Comparison of ENCODE assay signal across 24 mouse cellular contexts in the genomic region with DNA sequence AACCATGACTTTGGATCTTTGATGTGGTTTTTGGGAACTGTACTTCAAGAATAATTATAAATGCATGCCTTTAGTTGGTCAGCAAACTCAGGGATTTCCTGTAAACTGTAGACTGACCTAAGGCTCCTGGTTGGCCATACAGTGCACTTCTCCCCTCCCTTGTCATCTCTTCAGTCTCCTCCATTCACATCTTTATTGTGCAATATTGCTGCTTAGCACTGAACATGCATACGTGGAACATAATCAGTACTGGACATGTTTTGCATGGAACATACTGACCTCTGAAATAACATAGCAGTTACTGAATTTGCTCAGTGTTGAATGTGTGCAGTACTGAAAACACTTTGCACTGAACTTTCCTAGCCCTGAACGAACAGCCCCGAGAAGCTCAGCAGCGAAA. TPM values are rescaled to one million over a fixed set of nuclear protein-coding genes. Genes with fewer than 3 reads are reported as not detected.
"Had no signal": no experiment of that assay in that cellular context is flagged by ENCODE, and none has a peak within 500 bp of the region (broad histone marks: within the 10 kb centered on the region; RNA-seq: fewer than 3 reads in every experiment).

No protein-coding gene starts in this region.

- H3K4me3 ChIP-seq: gastrocnemius, adult 2 months; heart, embryonic 10.5 days; heart, embryonic 12.5 days; hindbrain, embryonic 10.5 days; hindbrain, embryonic 12.5 days; intestine, embryonic 15.5 days; limb, embryonic 10.5 days; limb, embryonic 12.5 days had no signal

- DNase-seq: gastrocnemius, adult 2 months; gastrocnemius, postnatal 10 days; gastrocnemius, postnatal 25 days; heart, adult 18-20 months; heart, postnatal 10 days; heart, postnatal 4 days; kidney, adult 18-20 months; kidney, adult 8-10 months; kidney, postnatal 10 days; kidney, postnatal 25 days; kidney, postnatal 4 days; liver had no signal

- H3K4me2 ChIP-seq: heart, embryonic 12.5 days; hindbrain, embryonic 12.5 days; hindbrain, embryonic 14.5 days; intestine, embryonic 15.5 days; limb, embryonic 12.5 days had no signal

- H3K9me3 ChIP-seq: heart, embryonic 10.5 days; heart, embryonic 12.5 days; hindbrain, embryonic 10.5 days; hindbrain, embryonic 12.5 days; intestine, embryonic 15.5 days; limb, embryonic 10.5 days had no signal

- H3K36me3 ChIP-seq: heart, embryonic 10.5 days; heart, embryonic 12.5 days; hindbrain, embryonic 10.5 days; hindbrain, embryonic 12.5 days; intestine, embryonic 15.5 days; limb, embryonic 10.5 days; limb, embryonic 12.5 days had no signal

- H3K4me1 ChIP-seq: heart, embryonic 10.5 days; heart, embryonic 12.5 days; hindbrain, embryonic 10.5 days; hindbrain, embryonic 12.5 days; intestine, embryonic 15.5 days; limb, embryonic 10.5 days; limb, embryonic 12.5 days had no signal

- H3K27me3 ChIP-seq: heart, embryonic 12.5 days; hindbrain, embryonic 12.5 days; intestine, embryonic 15.5 days; limb, embryonic 12.5 days had no signal

- H3K27ac ChIP-seq: gastrocnemius, adult 2 months; heart, embryonic 10.5 days; hindbrain, embryonic 10.5 days; hindbrain, embryonic 12.5 days; hindbrain, embryonic 14.5 days; intestine, embryonic 15.5 days; limb, embryonic 10.5 days; limb, embryonic 12.5 days had no signal

- H3K9ac ChIP-seq: heart, embryonic 12.5 days; hindbrain, embryonic 12.5 days; hindbrain, embryonic 14.5 days; intestine, embryonic 15.5 days; limb, embryonic 12.5 days had no signal

- ATAC-seq: hindbrain, embryonic 16.5 days; inflammation-experienced regulatory T-cells, adult 6 months; intestine, embryonic 15.5 days; intestine, postnatal 0 days had no signal

RNA-seq across cellular contexts. Expression of a gene that starts 55.4 kb away (rescaled TPM):
- total RNA-seq: granulocyte monocyte progenitor cell, adult 5-6 weeks had no signal
- polyA plus RNA-seq: inflammation-experienced regulatory T-cells, adult 6 months had no signal
